Mouse (Mus musculus): ENCODE results near the gene Gm49630. TPM values are rescaled to one million over a fixed set of nuclear protein-coding genes. Genes with fewer than 3 reads are reported as not detected.

The Gm49630 gene
- polyA plus RNA-seq, 1 experiment from 2014 or later: not detected

Other genes with a start within 250 kb of the Gm49630 start
- 20.7 and 27.8 TPM in 2 replicates for gene Rps6ka2, start 201.9 kb downstream of the Gm49630 start, polyA plus RNA-seq (2014; fragmentation: Nextera tagmentation; extraction: Ambion mirVana)
- 0.18 TPM in 1 of 2 replicates, not detected in the other for gene Tcp10a, start 47.3 kb downstream of the Gm49630 start, polyA plus RNA-seq (2014; fragmentation: Nextera tagmentation; extraction: Ambion mirVana)
- not detected in 2 replicates for gene Ttll2, start 19.3 kb downstream of the Gm49630 start, polyA plus RNA-seq (2014; fragmentation: Nextera tagmentation; extraction: Ambion mirVana)
- gene Unc93a2, start 13.5 kb upstream of the Gm49630 start, polyA plus RNA-seq (2014; fragmentation: Nextera tagmentation; extraction: Ambion mirVana): not detected in 2 replicates